Mouse (Mus musculus): ENCODE results near the gene Cyp1a1. TPM values are rescaled to one million over a fixed set of nuclear protein-coding genes. Genes with fewer than 3 reads are reported as not detected.

Cyp1a1 gene
- polyA plus RNA-seq, 1 experiment from 2014 or later: not detected

- Histone ChIP-seq H3K27me3 (no peaks in the 10 kb centered on the region), H3K36me3 (no peaks in the 10 kb centered on the region), H3K4me2 (replicated peaks) (no peak within 1 kb of the TSS), H3K9ac (replicated peaks) (no peak within 1 kb of the TSS), H3K9me3 (no peaks in the 10 kb centered on the region), H3K27ac (no peak within 1 kb of the TSS), H3K4me1 (replicated peaks) (no peaks in the 10 kb centered on the region), H3K4me3 (replicated peaks) (no peak within 1 kb of the TSS)
- WGBS: 82% methylated on average over 5 of the region's 5 CpGs
- ATAC-seq: no peak
These were observed 4.2 kb upstream of the Cyp1a1 start, which contains the start of gene Cyp1a2 for GRCm38 (mm10) chr9:57683520-57683919. Gene Cyp1a2, minus strand, starts transcription at chr9:57683703.

- 90% methylated on average over 5 of the region's 5 CpGs for WGBS
- H3K27ac ChIP-seq: no peak overlapping the region
- no peak overlapping the region for H3K4me2 ChIP-seq (replicated peaks)
- H3K27me3 ChIP-seq: no peaks in the 10 kb centered on the region
- H3K4me3 ChIP-seq (replicated peaks): no peak overlapping the region
- ATAC-seq: no peak
- H3K4me1 ChIP-seq (replicated peaks): no peaks in the 10 kb centered on the region
- no peaks in the 10 kb centered on the region for H3K36me3 ChIP-seq
- H3K9ac ChIP-seq (replicated peaks): no peak overlapping the region
- H3K9me3 ChIP-seq: no peaks in the 10 kb centered on the region
These were observed 1.7 kb upstream of the Cyp1a1 start for GRCm38 (mm10) chr9:57686011-57686410.

- no peaks in the 10 kb centered on the region for H3K27me3 ChIP-seq
- H3K9ac ChIP-seq (replicated peaks): no peak overlapping the region
- ATAC-seq: no peak
- no peaks in the 10 kb centered on the region for H3K4me1 ChIP-seq (replicated peaks)
- H3K4me2 ChIP-seq (replicated peaks): no peak overlapping the region
- H3K27ac ChIP-seq: no peak overlapping the region
- H3K4me3 ChIP-seq (replicated peaks): no peak overlapping the region
- no peaks in the 10 kb centered on the region for H3K36me3 ChIP-seq
- H3K9me3 ChIP-seq: no peaks in the 10 kb centered on the region
- WGBS: 60% methylated on average over 2 of the region's 2 CpGs
These were observed 430 bp downstream of the Cyp1a1 start for GRCm38 (mm10) chr9:57688158-57688557.

GRCm38 (mm10) chr9:57688606-57689005, 878 bp downstream of the Cyp1a1 start:
- WGBS: 91% methylated on average over 2 of the region's 2 CpGs
- H3K36me3 ChIP-seq: no peaks in the 10 kb centered on the region
- no peak overlapping the region for H3K27ac ChIP-seq
- H3K4me3 ChIP-seq (replicated peaks): no peak overlapping the region
- no peaks in the 10 kb centered on the region for H3K4me1 ChIP-seq (replicated peaks)
- no peak overlapping the region for H3K4me2 ChIP-seq (replicated peaks)
- no peaks in the 10 kb centered on the region for H3K27me3 ChIP-seq
- no peaks in the 10 kb centered on the region for H3K9me3 ChIP-seq
- no peak for ATAC-seq
- H3K9ac ChIP-seq (replicated peaks): no peak overlapping the region

DNA sequence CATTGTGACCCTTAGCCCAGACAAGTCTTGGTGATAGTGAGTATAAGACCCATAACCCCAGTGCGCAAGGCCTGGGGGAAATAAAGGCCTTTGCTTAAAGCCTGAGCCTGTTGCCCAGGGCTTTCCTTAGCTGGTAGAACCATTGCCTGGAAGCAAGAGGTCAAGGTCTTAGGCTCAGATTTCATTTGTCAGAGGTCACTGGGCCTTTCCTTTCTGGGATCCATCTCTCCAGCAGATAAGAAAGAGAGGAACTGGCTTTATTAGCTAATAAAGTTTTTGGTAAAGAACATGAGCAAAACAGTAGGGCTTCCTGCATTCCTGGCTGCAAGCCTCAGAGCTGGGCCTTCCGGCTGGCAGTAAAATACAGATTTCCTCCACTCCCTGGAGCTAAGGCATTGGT, 6.4 kb downstream of the Cyp1a1 start:
- Histone ChIP-seq H3K9me3 (no peaks in the 10 kb centered on the region), H3K36me3 (no peaks in the 10 kb centered on the region), H3K9ac (replicated peaks) (no peak overlapping the region), H3K27ac (no peak overlapping the region), H3K4me2 (replicated peaks) (no peak overlapping the region), H3K4me3 (replicated peaks) (no peak overlapping the region), H3K27me3 (peaks cover 43% of the 10 kb centered on the region), H3K4me1 (replicated peaks) (peaks cover 14% of the 10 kb centered on the region)
- ATAC-seq: no peak
- 94% methylated on average over 2 of the region's 2 CpGs for WGBS

- WGBS: 1% methylated on average over 42 of the region's 42 CpGs
These were observed 8.9 kb downstream of the Cyp1a1 start for GRCm38 (mm10) chr9:57696380-57697285.

DNA sequence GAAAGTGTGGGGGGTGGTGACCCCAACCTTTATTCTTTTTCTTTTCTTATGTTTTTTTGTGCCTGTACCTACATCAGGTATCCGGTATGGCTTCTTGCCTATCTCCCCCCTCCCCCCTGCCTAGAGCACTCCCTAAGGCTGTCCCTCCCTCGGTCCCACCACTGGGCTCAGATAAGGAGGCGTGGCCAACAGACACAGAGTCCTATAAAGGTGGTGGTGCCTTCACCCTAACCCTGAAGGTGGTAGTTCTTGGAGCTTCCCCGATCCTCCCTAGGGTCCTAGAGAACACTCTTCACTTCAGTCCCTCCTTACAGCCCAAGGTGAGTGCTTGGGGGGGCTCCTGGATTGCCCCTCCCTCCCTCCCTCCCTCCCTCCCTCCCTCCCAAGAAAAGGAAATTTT, 9.7 kb downstream of the Cyp1a1 start:
- no peaks in the 10 kb centered on the region for H3K9me3 ChIP-seq
- no peak overlapping the region for H3K9ac ChIP-seq (replicated peaks)
- WGBS: 21% methylated on average over 4 of the region's 4 CpGs
- H3K27me3 ChIP-seq: peaks cover 43% of the 10 kb centered on the region
- H3K4me3 ChIP-seq (replicated peaks): no peak overlapping the region
- H3K4me1 ChIP-seq (replicated peaks): peaks cover 14% of the 10 kb centered on the region
- no peaks in the 10 kb centered on the region for H3K36me3 ChIP-seq
- H3K27ac ChIP-seq: no peak overlapping the region
- no peak overlapping the region for H3K4me2 ChIP-seq (replicated peaks)
- ATAC-seq: 0 out of 2 replicates have a peak, but pooled peaks have one; percentile 27

More at GRCm38 (mm10) chr9:57696380-57697285, 8.9 kb downstream of the Cyp1a1 start:
- H3K9me3 ChIP-seq: no peaks in the 10 kb centered on the region
- H3K4me2 ChIP-seq (replicated peaks): peak overlapping the region; percentile 77
- H3K27me3 ChIP-seq: peaks cover 43% of the 10 kb centered on the region
- peak overlapping the region; percentile 71 for H3K9ac ChIP-seq (replicated peaks)
- peak overlapping the region; percentile 49 for H3K4me3 ChIP-seq (replicated peaks)
- ATAC-seq: peak; percentile 72
- peaks cover 14% of the 10 kb centered on the region for H3K4me1 ChIP-seq (replicated peaks)
- no peak overlapping the region for H3K27ac ChIP-seq
- no peaks in the 10 kb centered on the region for H3K36me3 ChIP-seq

DNA sequence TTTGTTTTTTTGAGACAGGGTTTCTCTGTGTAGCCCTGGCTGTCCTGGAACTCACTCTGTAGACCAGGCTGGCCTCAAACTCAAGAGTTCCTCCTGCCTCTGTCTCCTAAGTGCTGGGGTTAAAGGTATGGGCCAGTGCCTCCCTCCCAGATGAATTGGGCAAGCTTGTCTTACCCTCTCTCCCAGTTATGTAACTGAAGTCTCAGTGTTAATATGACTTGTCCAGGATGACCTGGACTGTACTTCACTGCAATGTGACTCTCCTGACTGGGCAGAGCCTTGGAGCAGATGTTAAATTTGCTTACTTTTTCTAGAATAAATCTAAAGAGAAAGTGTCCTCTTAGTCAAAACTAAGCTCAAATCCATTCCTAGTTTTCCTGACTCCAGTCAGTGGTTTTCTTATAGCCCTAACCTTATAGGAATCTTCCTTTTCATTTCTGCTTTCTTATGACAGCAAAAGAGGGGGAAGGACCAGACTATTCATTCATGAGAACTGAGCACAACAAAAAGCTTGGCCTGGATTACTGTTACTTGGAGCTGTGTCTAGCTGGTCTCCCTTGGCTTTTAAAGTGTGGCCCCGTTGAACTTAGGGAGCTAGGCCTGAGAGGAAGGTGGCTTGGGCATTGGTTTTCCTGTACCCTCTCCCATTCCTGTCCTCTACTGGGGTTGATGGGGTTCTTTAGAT, 10.9 kb downstream of the Cyp1a1 start:
- Histone ChIP-seq H3K9ac (replicated peaks) (no peak overlapping the region), H3K4me3 (replicated peaks) (no peak overlapping the region), H3K36me3 (no peaks in the 10 kb centered on the region), H3K4me2 (replicated peaks) (no peak overlapping the region), H3K27me3 (peaks cover 43% of the 10 kb centered on the region), H3K4me1 (replicated peaks) (peaks cover 14% of the 10 kb centered on the region), H3K9me3 (no peaks in the 10 kb centered on the region), H3K27ac (no peak overlapping the region)
- ATAC-seq: no peak
- WGBS: 72% methylated on average over 1 of the region's 1 CpGs

DNA sequence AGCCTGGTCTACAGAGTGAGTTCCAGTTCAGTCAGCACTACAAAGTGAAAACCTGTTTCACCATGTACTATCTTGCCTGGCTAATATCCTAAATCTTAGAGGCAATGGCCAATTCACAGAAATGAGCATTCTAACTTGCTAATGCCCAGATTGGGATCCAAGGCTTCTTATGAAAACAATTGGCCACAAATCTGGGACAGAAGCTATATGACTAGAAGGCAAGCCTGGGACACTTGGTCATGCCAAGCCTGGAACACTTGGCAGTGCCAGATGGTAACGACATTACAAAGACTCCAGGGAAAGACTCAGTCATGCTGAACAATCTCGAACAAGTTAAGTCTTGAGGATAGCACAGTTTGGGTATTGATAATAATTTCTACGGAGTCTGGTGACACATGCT, 18.8 kb downstream of the Cyp1a1 start:
- ATAC-seq: no peak
- Histone ChIP-seq H3K9ac (replicated peaks) (no peak overlapping the region), H3K9me3 (no peaks in the 10 kb centered on the region), H3K4me1 (replicated peaks) (peaks cover 15% of the 10 kb centered on the region), H3K27me3 (no peaks in the 10 kb centered on the region), H3K4me3 (replicated peaks) (no peak overlapping the region), H3K4me2 (replicated peaks) (no peak overlapping the region), H3K36me3 (no peaks in the 10 kb centered on the region), H3K27ac (no peak overlapping the region)
- 86% methylated on average over 3 of the region's 3 CpGs for WGBS

DNA sequence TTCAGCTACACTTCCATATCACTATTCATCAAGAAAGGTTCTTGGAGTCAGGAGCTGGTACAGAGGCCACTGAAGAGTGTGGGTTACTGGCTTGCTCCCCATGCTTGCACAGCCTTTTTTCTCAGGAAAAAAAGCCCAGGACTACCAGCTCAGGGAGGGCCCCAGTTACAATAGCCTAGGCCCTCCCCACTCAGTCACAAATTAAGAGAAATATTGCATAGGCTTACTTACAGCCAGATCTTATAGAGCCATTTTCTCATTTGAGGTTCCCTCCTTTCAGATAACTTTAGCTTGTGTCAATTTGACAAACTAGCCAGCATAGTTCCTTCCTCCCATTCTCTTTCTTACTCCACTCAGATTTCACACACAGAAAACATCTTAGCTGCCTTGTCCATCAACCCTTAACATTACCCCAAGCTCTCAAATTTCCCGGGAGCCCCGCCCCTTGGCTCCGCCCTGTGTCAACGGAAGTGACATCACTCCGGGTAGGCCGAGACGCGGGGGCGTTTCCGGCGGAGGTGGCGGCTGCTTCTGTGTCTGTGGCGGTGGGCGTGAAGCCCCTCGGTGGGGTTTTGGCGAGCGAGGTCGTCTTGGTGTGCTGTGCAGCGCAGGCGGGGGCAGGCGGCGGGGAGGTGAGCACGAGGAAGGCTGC, 20.5 kb downstream of the Cyp1a1 start, which contains the start of gene Edc3:
Gene Edc3, plus strand, starts transcription at position 473 of the 652 bp plus-strand sequence.
- peak within 1 kb of the TSS; percentile 92 for H3K9ac ChIP-seq (replicated peaks)
- H3K27ac ChIP-seq: peak within 1 kb of the TSS; percentile 81
- peak within 1 kb of the TSS; percentile 88 for H3K4me2 ChIP-seq (replicated peaks)
- peaks cover 15% of the 10 kb centered on the region for H3K4me1 ChIP-seq (replicated peaks)
- peaks cover 2% of the 10 kb centered on the region; the same call in 1 of the 2 replicates for H3K36me3 ChIP-seq
- under 1% methylated on average over 23 of the region's 23 CpGs for WGBS
- H3K4me3 ChIP-seq (replicated peaks): peak within 1 kb of the TSS; percentile 93
- no peaks in the 10 kb centered on the region for H3K9me3 ChIP-seq
- no peaks in the 10 kb centered on the region for H3K27me3 ChIP-seq
- peak; percentile 96 for ATAC-seq

DNA sequence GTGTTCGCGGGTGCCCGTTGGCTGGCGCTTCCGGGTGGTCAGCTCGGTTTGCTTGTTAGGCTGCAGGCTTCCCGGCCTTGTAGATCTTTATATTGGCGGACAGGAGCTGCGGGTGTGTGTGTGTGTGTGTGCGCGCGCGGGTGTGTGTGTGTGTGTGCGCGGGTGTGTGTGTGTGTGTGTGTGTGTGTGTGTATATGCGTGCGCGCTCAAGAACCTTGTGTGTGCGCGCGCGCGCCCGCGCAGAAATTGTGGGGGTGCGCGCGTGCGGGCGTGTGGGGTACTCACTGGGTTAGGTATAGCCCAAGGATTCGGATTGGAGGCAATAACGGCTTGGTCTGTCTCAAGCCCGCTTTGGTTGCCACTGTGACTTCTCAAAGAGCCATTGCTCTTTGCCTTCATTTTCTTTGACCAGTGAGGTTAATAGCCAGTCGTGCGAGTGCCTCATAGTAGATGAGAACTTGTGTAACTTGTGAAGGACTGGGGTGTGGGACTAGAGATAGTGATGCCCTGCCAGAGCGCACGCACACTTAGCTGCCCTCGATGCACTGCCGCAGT, 21.1 kb downstream of the Cyp1a1 start:
- H3K27ac ChIP-seq: peak overlapping the region; percentile 81
- peak overlapping the region; percentile 93 for H3K4me3 ChIP-seq (replicated peaks)
- WGBS: 5% methylated on average over 31 of the region's 39 CpGs
- peak; percentile 88; the same call in 1 of the 2 replicates for ATAC-seq
- H3K36me3 ChIP-seq: peaks cover 7% of the 10 kb centered on the region
- peak overlapping the region; percentile 92 for H3K9ac ChIP-seq (replicated peaks)
- H3K27me3 ChIP-seq: no peaks in the 10 kb centered on the region
- H3K4me2 ChIP-seq (replicated peaks): peak overlapping the region; percentile 88
- H3K9me3 ChIP-seq: no peaks in the 10 kb centered on the region
- peaks cover 15% of the 10 kb centered on the region for H3K4me1 ChIP-seq (replicated peaks)
